Mouse (Mus musculus) thymus, postnatal 4 days (tissue): ENCODE measurements around the gene Fxyd1.

ENCODE experiments used
- DNase-seq: peaks from one replicate; pipeline ENCODE4 v3.0.0; 2021

Fxyd1 gene

DNA sequence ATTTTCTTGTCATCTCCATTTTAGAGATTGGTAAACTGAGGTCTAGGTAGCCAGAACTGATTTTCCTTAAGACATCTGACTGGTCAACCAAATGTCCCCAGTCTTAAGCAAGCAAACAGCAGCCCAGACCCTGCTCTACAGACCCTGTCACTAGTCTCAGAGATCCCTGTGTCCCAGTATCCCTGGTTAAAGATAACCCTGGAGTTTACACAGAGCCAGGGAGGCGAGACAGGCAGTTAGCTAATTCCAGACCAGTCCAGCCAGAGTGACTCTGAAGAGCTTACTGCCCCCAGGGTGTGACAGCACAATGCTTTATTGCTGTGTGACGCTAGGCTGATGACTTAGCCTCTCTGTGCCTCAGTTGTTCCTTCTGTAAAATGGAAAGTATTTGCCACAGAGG lies at the start of gene Fxyd1:
Fxyd1 (minus strand) TSS at position 129 of the 400 bp plus-strand sequence.
- no peak for DNase-seq

DNA sequence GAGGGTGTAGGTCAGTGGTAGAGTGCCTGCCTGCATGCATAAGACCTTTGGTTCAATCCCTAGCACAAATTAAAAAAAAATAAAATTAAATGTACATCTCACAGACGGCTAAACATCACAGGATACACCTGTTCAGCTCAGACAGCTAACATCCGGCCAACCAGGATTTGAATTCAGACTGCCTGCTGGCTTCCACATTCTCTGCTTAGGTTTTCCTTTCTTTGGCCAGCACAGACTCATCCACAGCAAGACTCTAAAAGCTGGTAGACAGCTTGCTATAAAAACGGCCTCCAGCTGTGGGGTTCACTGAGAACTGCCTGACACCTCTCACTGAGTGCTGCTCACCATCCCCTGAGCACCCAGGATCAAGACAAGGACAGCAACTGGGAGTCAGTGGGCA lies 49.2 kb upstream of the Fxyd1 start:
- no peak for DNase-seq

DNA sequence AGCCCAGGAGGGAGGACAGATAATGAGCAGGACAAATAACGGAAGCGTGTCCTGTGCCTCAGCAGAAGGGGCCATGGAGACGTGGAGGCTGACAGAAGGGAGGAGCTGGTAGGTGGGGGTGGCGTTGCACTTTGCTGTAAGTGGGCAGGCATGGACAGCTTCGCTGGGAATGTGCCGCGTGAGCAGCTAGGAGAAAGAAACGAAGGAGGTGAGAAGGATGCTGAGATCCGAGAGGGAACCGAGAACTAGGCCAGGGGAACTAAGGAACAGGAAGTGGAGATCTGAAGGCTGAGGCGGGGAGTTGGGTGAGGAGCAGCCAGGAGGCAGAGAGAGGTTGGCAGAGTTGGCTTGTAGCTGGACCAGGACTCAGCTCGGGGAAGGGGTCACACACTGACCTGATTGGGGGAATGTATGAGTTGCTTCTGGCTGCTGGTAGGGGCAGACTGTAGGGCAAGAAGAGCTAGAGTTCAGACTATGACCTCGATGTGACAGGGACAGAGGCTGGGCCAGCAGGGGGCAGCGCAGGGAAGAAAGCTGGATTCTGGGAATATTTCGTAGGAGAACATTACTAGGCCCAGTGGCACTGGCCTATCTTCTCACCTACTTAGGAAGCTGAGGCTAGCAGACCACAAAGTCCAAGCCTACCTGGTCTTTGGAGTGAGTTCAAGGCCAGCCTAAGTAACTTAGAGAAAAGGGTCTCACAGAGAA lies 48.2 kb upstream of the Fxyd1 start:
- peak; percentile 66 for DNase-seq

DNA sequence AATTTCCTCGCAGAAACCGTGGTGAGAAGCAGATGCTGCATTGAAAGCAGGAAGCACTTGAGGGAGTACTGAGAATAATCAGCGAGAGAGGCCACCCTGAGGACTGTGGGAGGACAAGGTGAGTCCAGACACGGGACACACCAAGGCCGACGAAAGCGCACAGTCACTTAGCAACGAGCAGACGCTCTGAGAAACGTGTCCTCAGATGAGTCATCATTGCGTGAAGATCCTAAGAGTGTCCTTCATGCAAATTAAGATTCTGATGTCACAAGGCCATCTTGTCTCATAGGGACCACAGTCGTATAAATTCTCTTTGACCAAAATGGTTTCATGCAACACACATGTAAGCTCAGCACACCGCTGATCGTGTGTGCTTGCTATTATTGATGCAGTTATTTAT lies 43.8 kb upstream of the Fxyd1 start:
- no peak for DNase-seq

GRCm38 (mm10) chr7:31099612-31099982 lies 42.6 kb upstream of the Fxyd1 start:
- DNase-seq = peak; percentile 51

- peak; percentile 43 for DNase-seq
These were observed 42.0 kb upstream of the Fxyd1 start for GRCm38 (mm10) chr7:31098697-31099611.

GRCm38 (mm10) chr7:31097583-31098248 lies 40.7 kb upstream of the Fxyd1 start:
- peak; percentile 94 for DNase-seq

DNA sequence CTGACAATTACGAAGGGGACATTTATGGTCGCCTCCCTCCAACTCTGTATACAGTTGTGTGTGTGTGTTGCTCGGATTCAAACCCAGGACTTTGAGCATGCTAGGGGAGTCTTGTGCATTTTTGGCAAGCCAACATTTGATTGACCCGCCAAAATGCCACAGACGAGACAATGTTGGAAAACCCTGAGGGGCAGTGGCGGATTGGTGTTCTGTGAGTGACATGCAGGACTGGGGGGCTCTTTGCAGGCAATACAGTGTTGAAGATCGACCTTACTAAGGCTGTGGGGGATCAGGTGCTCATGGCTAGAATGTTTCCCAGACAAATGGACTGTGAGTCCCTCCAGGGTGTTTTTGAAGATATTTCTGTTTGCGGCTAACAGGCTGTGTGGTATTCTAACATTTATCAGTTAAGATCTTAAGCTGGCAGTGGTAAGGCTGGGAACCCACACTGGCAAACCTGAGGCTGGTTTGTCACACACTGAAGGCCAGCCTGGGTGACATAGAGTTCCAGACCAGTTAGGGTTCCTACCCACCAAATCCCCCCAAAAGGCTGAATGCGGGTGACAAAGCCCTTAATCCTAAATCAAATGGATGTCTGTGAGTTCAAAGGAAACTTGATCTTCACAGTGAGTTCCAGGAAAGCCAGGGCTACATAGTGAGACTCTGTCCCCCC lies 40.0 kb upstream of the Fxyd1 start:
- no peak for DNase-seq

DNA sequence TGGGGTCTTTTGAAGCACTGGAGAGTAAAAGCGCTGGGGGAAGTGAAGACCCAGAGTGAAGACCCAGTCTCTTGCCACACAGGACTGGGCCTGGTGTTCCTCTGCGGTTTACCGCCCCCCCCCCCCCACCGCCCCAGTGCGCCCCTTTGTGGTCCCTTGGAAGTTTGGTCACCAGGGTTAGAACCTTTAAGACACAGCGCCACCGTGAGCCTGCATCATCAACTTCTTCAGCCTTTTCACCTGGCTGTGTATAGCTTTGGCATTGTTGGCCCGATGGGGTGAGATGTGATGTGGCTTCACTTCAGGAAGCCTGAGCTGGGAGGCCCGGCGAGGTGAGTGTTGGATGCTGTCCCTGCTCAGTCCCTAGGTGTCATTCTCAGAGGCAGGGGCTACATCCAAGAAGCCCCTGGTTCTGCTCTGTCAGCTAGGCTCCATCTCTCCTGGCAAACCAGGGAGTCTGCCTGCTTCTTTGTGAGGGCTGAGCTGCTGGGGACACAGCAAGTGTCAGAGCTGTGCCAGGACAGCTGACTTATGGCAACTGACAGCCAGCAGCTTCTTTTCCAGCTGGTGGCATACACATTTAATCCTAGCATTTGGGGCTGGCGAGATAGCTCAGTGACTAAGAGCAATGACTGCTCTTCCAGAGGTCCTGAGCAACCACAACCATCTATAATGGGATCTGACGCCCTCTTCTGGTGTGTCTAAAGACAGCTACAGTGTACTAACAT lies 37.9 kb upstream of the Fxyd1 start:
- DNase-seq = peak; percentile 78

- DNase-seq = no peak
These were observed 32.7 kb upstream of the Fxyd1 start for GRCm38 (mm10) chr7:31089721-31090120.

- no peak for DNase-seq
These were observed 31.2 kb upstream of the Fxyd1 start for GRCm38 (mm10) chr7:31088206-31088605.

- DNase-seq = no peak
These were observed 30.3 kb upstream of the Fxyd1 start for GRCm38 (mm10) chr7:31087262-31087661.

DNA sequence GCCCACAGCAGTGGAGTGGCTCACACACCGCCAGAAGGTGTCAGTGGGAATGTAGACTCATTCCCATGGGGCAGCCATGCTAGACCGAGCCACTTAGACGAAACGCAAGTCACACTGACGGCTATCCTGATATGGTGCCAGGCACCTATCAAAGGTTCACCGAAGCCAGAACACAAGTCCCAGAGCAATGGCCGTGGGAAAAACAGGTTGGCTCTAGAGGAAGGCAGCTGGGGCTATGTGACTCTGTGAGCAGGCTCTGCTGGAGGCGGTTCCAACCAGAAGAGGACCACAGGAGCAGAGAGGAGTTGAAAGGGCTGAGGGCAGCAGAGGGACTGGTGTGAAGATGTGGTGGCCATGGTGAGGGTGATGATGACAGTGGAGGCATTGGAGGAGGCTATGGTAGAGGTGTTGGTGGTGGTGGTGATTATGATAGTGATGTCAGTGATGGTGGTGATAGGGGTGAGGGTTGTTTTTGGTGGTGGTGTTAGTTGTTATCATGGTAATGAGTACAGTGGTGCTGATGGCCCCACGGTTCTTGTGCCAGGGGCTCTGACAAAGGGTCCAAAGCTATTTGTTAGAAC lies 29.3 kb upstream of the Fxyd1 start:
- no peak for DNase-seq

- DNase-seq = no peak
These were observed 28.2 kb upstream of the Fxyd1 start for GRCm38 (mm10) chr7:31085171-31085570.

- no peak for DNase-seq
These were observed 27.1 kb upstream of the Fxyd1 start for GRCm38 (mm10) chr7:31084140-31084539.

GRCm38 (mm10) chr7:31082831-31083588 lies 26.0 kb upstream of the Fxyd1 start:
- no peak for DNase-seq

- DNase-seq = no peak
These were observed 25.1 kb upstream of the Fxyd1 start for GRCm38 (mm10) chr7:31082106-31082505.

DNA sequence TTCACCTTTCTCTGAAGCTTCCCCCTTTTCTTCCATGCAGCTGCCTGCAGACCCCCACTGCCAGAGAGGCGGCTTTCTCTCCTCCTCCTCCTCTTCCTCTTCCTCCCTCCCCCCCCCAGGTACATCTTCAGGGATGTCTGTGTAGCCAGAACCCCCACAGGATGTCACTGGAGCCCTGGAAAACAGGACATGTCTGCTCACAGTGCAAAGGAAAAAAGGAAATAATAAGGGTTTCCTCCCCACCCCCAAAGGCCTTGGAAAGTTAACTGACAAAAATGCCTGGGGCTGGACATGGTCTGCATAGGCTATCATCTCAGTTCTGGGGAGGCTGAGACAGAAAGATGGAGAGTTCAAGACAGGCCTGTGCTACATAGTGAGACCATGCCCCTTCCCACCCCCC lies 24.1 kb upstream of the Fxyd1 start:
- DNase-seq = no peak

DNA sequence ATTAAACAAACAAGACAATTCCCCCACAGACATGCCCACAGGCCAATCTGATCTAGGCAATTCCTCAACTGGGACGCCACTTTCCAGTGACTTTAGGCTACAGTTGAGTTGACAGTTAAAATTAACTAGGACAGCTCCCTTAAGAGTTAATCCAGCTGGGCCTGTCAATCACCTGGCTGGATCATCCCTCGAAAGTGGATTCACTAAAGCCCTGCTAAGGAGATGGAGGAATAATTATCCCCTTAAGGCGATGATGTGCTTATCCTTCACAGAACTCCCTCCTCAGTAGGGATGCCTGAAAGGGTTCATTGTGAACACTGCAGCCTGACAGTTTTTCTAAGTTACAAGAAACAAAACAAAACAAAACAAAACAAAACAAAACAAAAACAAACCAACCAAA lies 23.6 kb upstream of the Fxyd1 start:
- DNase-seq = no peak

DNA sequence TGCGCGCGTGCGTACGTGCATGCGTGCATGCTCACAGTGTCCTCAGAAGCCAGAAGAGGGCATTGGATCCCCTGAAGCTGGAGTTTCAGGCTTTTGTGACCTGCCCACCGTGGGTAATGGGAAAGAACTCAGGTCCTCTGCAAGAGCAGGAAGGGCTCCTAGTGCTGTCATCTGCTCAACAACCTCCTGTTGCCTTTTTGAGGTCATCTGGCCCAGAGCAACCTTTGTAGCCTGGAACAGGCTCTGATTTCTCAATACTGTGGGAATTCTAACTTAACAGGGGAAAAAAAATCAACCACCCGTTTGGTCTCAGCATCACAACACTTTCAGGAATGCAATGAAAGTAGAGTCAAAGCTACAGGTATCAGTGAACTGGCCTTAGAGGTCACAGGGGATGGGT lies 22.7 kb upstream of the Fxyd1 start:
- DNase-seq = no peak

DNA sequence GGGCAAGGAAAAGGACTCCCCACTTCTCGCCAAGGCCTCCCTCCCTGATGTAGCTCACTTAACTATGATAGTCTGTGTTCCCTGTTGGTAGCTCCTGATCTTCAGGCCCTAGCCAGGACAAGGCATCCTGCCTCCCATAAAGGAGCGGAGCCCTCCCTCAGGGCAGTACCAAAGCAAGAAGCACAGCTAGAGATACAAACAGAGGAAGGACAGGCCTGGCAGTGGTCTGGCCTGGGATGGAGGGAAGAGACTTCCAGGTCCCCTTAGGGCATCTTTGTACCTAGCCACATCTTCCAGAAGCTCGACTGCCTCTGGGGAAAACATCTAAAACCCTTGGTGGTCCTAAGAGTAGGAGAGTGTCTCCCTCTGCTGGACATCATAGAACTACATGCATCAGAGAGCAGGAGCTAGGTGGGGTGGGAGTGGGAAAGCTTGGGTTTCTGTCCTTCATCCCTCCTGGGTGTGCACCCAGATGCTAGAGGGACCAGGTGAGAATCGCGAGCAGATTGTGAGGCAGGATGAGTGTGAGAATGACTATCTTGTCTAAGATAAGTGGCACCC lies 21.0 kb upstream of the Fxyd1 start:
- peak; percentile 37 for DNase-seq
